Mouse (Mus musculus): ENCODE measurements around the gene Has3. TPM values are rescaled to one million over a fixed set of nuclear protein-coding genes. Genes with fewer than 3 reads are reported as not detected.
A peak's percentile ranks its signal among the peaks of the same experiment; 100 is the strongest.
"Not testable (repeated sequence)": the region's sequence is repeated elsewhere in the genome, so short reads cannot be mapped to it uniquely, and the experiment has no call there.

Gene Has3
- polyA plus RNA-seq, 1 experiment: 0.15 TPM

- Histone ChIP-seq H3K36me3 (ENCODE audit: control insufficient read depth, insufficient read depth, low read length) (peaks cover 24% of the 10 kb centered on the region), H3K4me3 (ENCODE audit: extremely low read depth, insufficient read depth, insufficient read length) (no peak overlapping the region), H3K27me3 (ENCODE audit: control insufficient read depth, insufficient read depth, low read length) (no peaks in the 10 kb centered on the region), H3K4me1 (ENCODE audit: control insufficient read depth, insufficient read depth, insufficient read length) (no peaks in the 10 kb centered on the region), H3K27ac (ENCODE audit: insufficient read depth, low read length) (no peak overlapping the region)
- 82% methylated on average over 4 of the region's 4 CpGs for WGBS
- TF ChIP-seq CTCF (IDR thresholded peaks at IDR 0.05; ENCODE audit: extremely low read depth, insufficient read depth, insufficient read length, insufficient replicate concordance) (no peak), POLR2A (IDR thresholded peaks at IDR 0.05; ENCODE audit: low read depth, low read length) (no peak)
- no peak for DNase-seq (ENCODE audit: low read depth in 1 of 2, low spot score in 2 of 2)
These were observed 54.0 kb downstream of the Has3 start for GRCm38 (mm10) chr8:106924057-106924456.

- H3K27ac ChIP-seq (ENCODE audit: insufficient read depth, low read length): peak overlapping the region; percentile 28; the same call in 1 of the 2 replicates
- H3K4me1 ChIP-seq (ENCODE audit: control insufficient read depth, insufficient read depth, insufficient read length): no peaks in the 10 kb centered on the region
- no peaks in the 10 kb centered on the region for H3K27me3 ChIP-seq (ENCODE audit: control insufficient read depth, insufficient read depth, low read length)
- peaks cover 18% of the 10 kb centered on the region for H3K36me3 ChIP-seq (ENCODE audit: control insufficient read depth, insufficient read depth, low read length)
- H3K4me3 ChIP-seq (ENCODE audit: extremely low read depth, insufficient read depth, insufficient read length): no peak overlapping the region
- 91% methylated on average over 8 of the region's 8 CpGs for WGBS
- DNase-seq (ENCODE audit: low read depth in 1 of 2, low spot score in 2 of 2): no peak
- TF ChIP-seq CTCF (IDR thresholded peaks at IDR 0.05; ENCODE audit: extremely low read depth, insufficient read depth, insufficient read length, insufficient replicate concordance) (no peak), POLR2A (IDR thresholded peaks at IDR 0.05; ENCODE audit: low read depth, low read length) (no peak)
These were observed 54.9 kb downstream of the Has3 start for GRCm38 (mm10) chr8:106924904-106925349.

GRCm38 (mm10) chr8:106925446-106925845, 55.4 kb downstream of the Has3 start:
- Histone ChIP-seq H3K27ac (ENCODE audit: insufficient read depth, low read length) (no peak overlapping the region), H3K27me3 (ENCODE audit: control insufficient read depth, insufficient read depth, low read length) (no peaks in the 10 kb centered on the region), H3K4me3 (ENCODE audit: extremely low read depth, insufficient read depth, insufficient read length) (no peak overlapping the region), H3K36me3 (ENCODE audit: control insufficient read depth, insufficient read depth, low read length) (peaks cover 13% of the 10 kb centered on the region), H3K4me1 (ENCODE audit: control insufficient read depth, insufficient read depth, insufficient read length) (no peaks in the 10 kb centered on the region)
- 90% methylated on average over 4 of the region's 4 CpGs for WGBS
- no peak for DNase-seq (ENCODE audit: low read depth in 1 of 2, low spot score in 2 of 2)
- TF ChIP-seq CTCF (IDR thresholded peaks at IDR 0.05; ENCODE audit: extremely low read depth, insufficient read depth, insufficient read length, insufficient replicate concordance) (no peak), POLR2A (IDR thresholded peaks at IDR 0.05; ENCODE audit: low read depth, low read length) (no peak)

- no peak for TF ChIP-seq POLR2A (IDR thresholded peaks at IDR 0.05; ENCODE audit: low read depth, low read length)
- TF ChIP-seq CTCF (IDR thresholded peaks at IDR 0.05; ENCODE audit: extremely low read depth, insufficient read depth, insufficient read length, insufficient replicate concordance): peak; percentile 44; the same call in 1 of the 2 replicates
- whole genome bisulfite sequencing: 58% methylated on average over 4 of the region's 4 CpGs
These were observed 57.2 kb downstream of the Has3 start for GRCm38 (mm10) chr8:106927247-106927646.

GRCm38 (mm10) chr8:106928182-106928581, 58.1 kb downstream of the Has3 start:
- not testable (repeated sequence) for DNase-seq (ENCODE audit: low read depth in 1 of 2, low spot score in 2 of 2); H3K27ac ChIP-seq (ENCODE audit: insufficient read depth, low read length); H3K4me1 ChIP-seq (ENCODE audit: control insufficient read depth, insufficient read depth, insufficient read length); H3K36me3 ChIP-seq (ENCODE audit: control insufficient read depth, insufficient read depth, low read length); H3K27me3 ChIP-seq (ENCODE audit: control insufficient read depth, insufficient read depth, low read length); H3K4me3 ChIP-seq (ENCODE audit: extremely low read depth, insufficient read depth, insufficient read length)
- 94% methylated on average over 11 of the region's 11 CpGs for WGBS

More at GRCm38 (mm10) chr8:106927247-106927646, 57.2 kb downstream of the Has3 start:
- Histone ChIP-seq H3K27ac (ENCODE audit: insufficient read depth, low read length) (no peak overlapping the region), H3K4me3 (ENCODE audit: extremely low read depth, insufficient read depth, insufficient read length) (no peak overlapping the region), H3K4me1 (ENCODE audit: control insufficient read depth, insufficient read depth, insufficient read length) (no peaks in the 10 kb centered on the region), H3K36me3 (ENCODE audit: control insufficient read depth, insufficient read depth, low read length) (peaks cover 10% of the 10 kb centered on the region), H3K27me3 (ENCODE audit: control insufficient read depth, insufficient read depth, low read length) (peaks cover under 1% of the 10 kb centered on the region; the same call in 1 of the 2 replicates)
- peak; percentile 27 to 28 for DNase-seq (ENCODE audit: low read depth in 1 of 2, low spot score in 2 of 2)

- no peak overlapping the region for H3K4me3 ChIP-seq (ENCODE audit: extremely low read depth, insufficient read depth, insufficient read length)
- no peaks in the 10 kb centered on the region for H3K36me3 ChIP-seq (ENCODE audit: control insufficient read depth, insufficient read depth, low read length)
These were observed 59.3 kb downstream of the Has3 start for GRCm38 (mm10) chr8:106929155-106929913.

GRCm38 (mm10) chr8:106929921-106930320, 59.9 kb downstream of the Has3 start:
- peak overlapping the region; percentile 33; the same call in 1 of the 2 replicates for H3K27ac ChIP-seq (ENCODE audit: insufficient read depth, low read length)

More at GRCm38 (mm10) chr8:106929155-106929913, 59.3 kb downstream of the Has3 start:
- no peak for TF ChIP-seq CTCF (IDR thresholded peaks at IDR 0.05; ENCODE audit: extremely low read depth, insufficient read depth, insufficient read length, insufficient replicate concordance)
- no peak for TF ChIP-seq POLR2A (IDR thresholded peaks at IDR 0.05; ENCODE audit: low read depth, low read length)
- Histone ChIP-seq H3K27me3 (ENCODE audit: control insufficient read depth, insufficient read depth, low read length) (peaks cover 3% of the 10 kb centered on the region; the same call in 1 of the 2 replicates), H3K27ac (ENCODE audit: insufficient read depth, low read length) (no peak overlapping the region; the same call in 1 of the 2 replicates), H3K4me1 (ENCODE audit: control insufficient read depth, insufficient read depth, insufficient read length) (no peaks in the 10 kb centered on the region)
- 58% methylated on average over 6 of the region's 6 CpGs for WGBS
- DNase-seq (ENCODE audit: low read depth in 1 of 2, low spot score in 2 of 2): no peak

More at GRCm38 (mm10) chr8:106929921-106930320, 59.9 kb downstream of the Has3 start:
- WGBS: 91% methylated on average over 5 of the region's 5 CpGs
- no peak for DNase-seq (ENCODE audit: low read depth in 1 of 2, low spot score in 2 of 2)
- no peaks in the 10 kb centered on the region for H3K36me3 ChIP-seq (ENCODE audit: control insufficient read depth, insufficient read depth, low read length)
- peaks cover 3% of the 10 kb centered on the region; the same call in 1 of the 2 replicates for H3K27me3 ChIP-seq (ENCODE audit: control insufficient read depth, insufficient read depth, low read length)
- no peaks in the 10 kb centered on the region for H3K4me1 ChIP-seq (ENCODE audit: control insufficient read depth, insufficient read depth, insufficient read length)
- H3K4me3 ChIP-seq (ENCODE audit: extremely low read depth, insufficient read depth, insufficient read length): no peak overlapping the region
- TF ChIP-seq POLR2A (IDR thresholded peaks at IDR 0.05; ENCODE audit: low read depth, low read length) (no peak), CTCF (IDR thresholded peaks at IDR 0.05; ENCODE audit: extremely low read depth, insufficient read depth, insufficient read length, insufficient replicate concordance) (no peak)
